Mouse (Mus musculus) thymus, adult 2 months (tissue): ENCODE data around the gene Chmp2a. TPM values are rescaled to one million over a fixed set of nuclear protein-coding genes. Genes with fewer than 3 reads are reported as not detected.

ENCODE experiments used
- DNase-seq: peaks from one replicate; pipeline ENCODE4 v3.0.0; 2021
- H3K27ac ChIP-seq: fragments of 200-500 bp; 2 replicates; pipeline ENCODE4 v1.5.1; 2012; ENCODE audit warnings: low read length, control low read depth; ENCODE audit not compliant: control insufficient read depth, insufficient read depth
- H3K27me3 ChIP-seq: fragments of 200-500 bp; 2 replicates; pipeline ENCODE4 v1.6.1; 2012; ENCODE audit warnings: mild to moderate bottlenecking, low read length, moderate library complexity, mixed read lengths; ENCODE audit not compliant: control insufficient read depth, insufficient read depth
- H3K36me3 ChIP-seq: fragments of 200-500 bp; 2 replicates; pipeline ENCODE4 v1.6.1; 2012; ENCODE audit warnings: mild to moderate bottlenecking, low read length, moderate library complexity; ENCODE audit not compliant: control insufficient read depth, insufficient read depth
- H3K4me1 ChIP-seq: fragments of 200-500 bp; replicated peaks from 2 replicates; pipeline ENCODE4 v1.6.1; 2012; ENCODE audit warnings: low read length; ENCODE audit not compliant: control insufficient read depth, insufficient read depth
- H3K4me3 ChIP-seq: fragments of 200-500 bp; 2 replicates; pipeline ENCODE4 v1.5.1; 2012; ENCODE audit warnings: mild to moderate bottlenecking, low read length, control low read depth, moderate library complexity; ENCODE audit not compliant: control insufficient read depth, insufficient read depth
- CTCF ChIP-seq: fragments of 200-500 bp; IDR thresholded peaks from 2 replicates; pipeline ENCODE4 v1.5.1; 2012; ENCODE audit warnings: mild to moderate bottlenecking, control low read depth, low read length, moderate library complexity, borderline replicate concordance; ENCODE audit not compliant: control insufficient read depth, poor library complexity, insufficient read depth; ENCODE audit errors: extremely low read depth
- POLR2A ChIP-seq: fragments of 200-500 bp; IDR thresholded peaks from 2 replicates; pipeline ENCODE4 v1.6.1; 2012; ENCODE audit warnings: mild to moderate bottlenecking, low read length, control low read depth, moderate library complexity; ENCODE audit not compliant: control insufficient read depth, poor library complexity, insufficient read depth; ENCODE audit errors: extremely low read depth
- WGBS: fragments of 180-500 bp; shearing (Covaris S2); methylation state at CpG from one replicate; pipeline ENCODE4 v1.1.7; 2018; 5-methylcytosine and 5-hydroxymethylcytosine counted together
- polyA plus RNA-seq: library from polyadenylated mRNA; depleted of rRNA; stranded (reverse); fragments of >200 nt; gene quantifications from 2 replicates; pipeline ENCODE4 v1.2.3, GENCODE M21; 2012

Gene Chmp2a
- polyA plus RNA-seq, 1 experiment, result 65.7 TPM

DNA sequence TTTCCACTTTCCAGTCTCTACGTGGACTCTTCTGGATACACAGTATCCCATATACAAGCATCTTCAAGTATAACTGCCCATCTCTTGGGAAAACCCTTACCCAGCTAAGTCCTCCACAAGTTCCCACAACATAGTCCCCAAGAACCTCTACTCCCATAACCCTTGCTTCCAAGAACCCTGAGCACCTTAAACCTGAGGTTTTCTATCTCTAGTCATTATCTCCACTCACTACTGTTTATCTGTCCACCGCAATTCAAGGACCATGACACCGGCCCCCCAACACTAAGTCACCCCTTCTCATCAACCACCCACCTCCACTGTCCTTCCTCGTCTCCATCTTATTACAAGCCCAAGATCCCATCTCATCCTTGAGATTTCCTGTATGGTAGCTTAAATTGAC lies 2.2 kb upstream of the Chmp2a start:
- Histone ChIP-seq H3K27me3 (no peaks in the 10 kb centered on the region), H3K4me1 (peaks cover 25% of the 10 kb centered on the region), H3K27ac (no peak overlapping the region), H3K36me3 (peaks cover 13% of the 10 kb centered on the region), H3K4me3 (peak overlapping the region; percentile 84; the same call in 1 of the 2 replicates)
- 35% methylated on average over 4 of the region's 4 CpGs for WGBS
- DNase-seq, result no peak
- TF ChIP-seq POLR2A (no peak), CTCF (no peak)

DNA sequence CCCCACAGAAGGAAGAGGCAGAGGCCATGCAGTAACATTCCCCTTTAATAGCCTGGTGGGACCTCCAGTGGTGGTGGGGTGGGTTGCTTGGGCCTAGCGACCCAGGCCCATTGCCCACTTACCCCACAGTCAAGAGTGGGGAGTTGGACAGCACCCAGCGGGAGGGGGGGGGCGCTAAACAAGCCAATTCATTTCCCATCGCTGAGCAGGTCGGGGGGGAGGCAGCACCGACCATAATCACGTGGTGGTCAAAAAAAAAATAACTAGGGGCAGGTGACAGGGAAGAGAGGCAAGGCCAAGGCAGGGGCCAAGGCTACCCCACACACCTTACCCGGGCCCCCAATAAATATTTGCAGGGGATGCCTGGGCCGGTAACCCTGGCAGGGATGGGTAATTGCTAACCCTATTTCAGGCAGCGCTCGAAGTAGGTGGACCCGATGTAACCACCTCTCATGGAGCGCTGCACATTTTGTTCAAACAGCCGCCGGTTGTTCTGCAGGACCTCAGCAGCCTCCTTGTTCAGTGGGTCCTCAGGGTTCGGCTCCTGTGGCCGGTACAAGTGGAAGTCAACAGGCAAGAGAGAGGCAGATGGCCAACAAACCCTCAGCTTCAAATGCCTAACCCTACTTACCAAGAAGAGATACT lies 726 bp upstream of the Chmp2a start:
- Histone ChIP-seq H3K27me3 (no peaks in the 10 kb centered on the region), H3K4me1 (peaks cover 25% of the 10 kb centered on the region), H3K27ac (no peak overlapping the region), H3K36me3 (peaks cover 26% of the 10 kb centered on the region), H3K4me3 (no peak overlapping the region)
- no peak for TF ChIP-seq POLR2A
- no peak for TF ChIP-seq CTCF
- 90% methylated on average over 17 of the region's 17 CpGs for WGBS
- DNase-seq, result no peak

GRCm38 (mm10) chr7:13033451-13034147 lies 1.0 kb downstream of the Chmp2a start:
- peak overlapping the region; percentile 60; the same call in 1 of the 2 replicates for H3K27ac ChIP-seq

DNA sequence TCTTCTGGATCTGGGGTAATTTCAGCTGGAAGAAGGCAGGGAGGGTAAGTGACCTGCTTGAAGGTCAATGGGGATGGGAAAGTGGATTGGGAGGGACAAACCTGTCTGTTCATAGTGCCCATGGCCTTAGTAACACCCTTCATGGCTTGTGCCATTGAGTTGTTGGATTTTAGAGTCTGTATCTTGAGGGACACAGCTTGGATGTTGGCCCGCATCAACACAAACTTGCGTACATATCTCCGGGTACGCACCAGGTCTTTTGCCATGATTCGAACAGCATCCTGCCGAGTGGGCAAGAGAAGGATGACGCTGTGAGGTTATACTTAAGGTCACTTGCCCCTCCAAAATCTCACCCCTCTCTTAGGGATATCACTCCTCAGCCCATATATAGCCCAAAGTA lies 2.1 kb downstream of the Chmp2a start:
- 97% methylated on average over 7 of the region's 7 CpGs for WGBS
- TF ChIP-seq POLR2A, result no peak
- TF ChIP-seq CTCF, result no peak
- peaks cover 54% of the 10 kb centered on the region for H3K36me3 ChIP-seq

More at GRCm38 (mm10) chr7:13033451-13034147, 1.0 kb downstream of the Chmp2a start:
- WGBS, result 51% methylated on average over 13 of the region's 13 CpGs
- DNase-seq, result no peak
- peaks cover 21% of the 10 kb centered on the region for H3K4me1 ChIP-seq
- H3K4me3 ChIP-seq, result no peak overlapping the region
- no peak for TF ChIP-seq CTCF
- no peak for TF ChIP-seq POLR2A
- peaks cover 43% of the 10 kb centered on the region for H3K36me3 ChIP-seq
- H3K27me3 ChIP-seq, result no peaks in the 10 kb centered on the region

DNA sequence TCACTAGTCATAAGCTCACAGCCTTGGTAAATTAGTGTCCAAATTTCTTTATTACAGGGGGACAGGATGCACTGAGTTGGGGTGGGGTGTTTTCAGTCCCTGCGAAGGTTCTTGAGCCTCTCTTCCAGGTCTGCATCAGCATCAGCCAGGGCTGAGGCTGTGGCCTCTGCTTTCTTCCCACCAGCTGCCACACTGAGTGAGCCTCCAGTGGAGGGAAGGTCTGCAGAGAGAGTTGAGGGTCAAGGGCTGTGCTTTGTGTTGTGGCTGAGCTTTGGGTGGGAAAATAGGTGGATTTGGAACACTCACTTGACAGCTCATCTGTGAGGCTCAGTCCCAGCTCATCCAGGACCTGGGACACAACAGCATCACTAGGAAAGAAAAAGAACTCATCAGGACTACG lies 2.6 kb downstream of the Chmp2a start:
- TF ChIP-seq POLR2A, result no peak
- TF ChIP-seq CTCF, result no peak
- no peak overlapping the region for H3K27ac ChIP-seq
- 90% methylated on average over 2 of the region's 2 CpGs for WGBS
- H3K36me3 ChIP-seq, result peaks cover 60% of the 10 kb centered on the region
- H3K4me1 ChIP-seq, result peaks cover 15% of the 10 kb centered on the region
- H3K4me3 ChIP-seq, result no peak overlapping the region
- H3K27me3 ChIP-seq, result no peaks in the 10 kb centered on the region
- DNase-seq, result no peak

More for the DNA sequence above, 2.1 kb downstream of the Chmp2a start:
- Histone ChIP-seq H3K27me3 (no peaks in the 10 kb centered on the region), H3K4me3 (no peak overlapping the region), H3K4me1 (peaks cover 19% of the 10 kb centered on the region), H3K27ac (no peak overlapping the region)
- no peak for DNase-seq

GRCm38 (mm10) chr7:13031069-13031468 lies 3.5 kb downstream of the Chmp2a start:
- no peak overlapping the region for H3K4me3 ChIP-seq
- no peaks in the 10 kb centered on the region for H3K27me3 ChIP-seq
- no peak overlapping the region for H3K27ac ChIP-seq
- WGBS, result 82% methylated on average over 5 of the region's 5 CpGs
- H3K36me3 ChIP-seq, result peaks cover 62% of the 10 kb centered on the region
- DNase-seq, result no peak
- peaks cover 16% of the 10 kb centered on the region for H3K4me1 ChIP-seq
- no peak for TF ChIP-seq CTCF
- TF ChIP-seq POLR2A, result no peak

DNA sequence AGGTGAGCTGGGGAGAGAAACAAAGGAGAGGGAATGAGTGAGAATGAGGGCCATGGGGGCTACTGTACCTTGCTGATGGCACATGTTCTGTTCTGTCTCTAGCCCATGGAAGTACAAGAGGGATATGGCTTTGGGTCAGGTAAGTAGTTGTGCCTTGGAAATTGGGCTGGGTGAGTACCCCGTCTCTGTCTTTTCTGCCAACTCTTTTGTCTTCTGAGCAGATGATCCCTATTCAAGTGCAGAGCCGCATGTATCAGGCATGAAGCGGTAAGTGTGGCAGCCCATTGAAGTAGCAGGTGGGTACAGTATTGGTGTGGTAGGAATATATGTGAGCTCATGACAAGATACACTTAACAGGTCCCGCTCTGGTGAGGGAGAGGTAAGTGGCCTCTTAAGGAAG lies 5.6 kb downstream of the Chmp2a start:
- no peak for DNase-seq
- WGBS, result over 99% methylated on average over 4 of the region's 4 CpGs
- no peaks in the 10 kb centered on the region for H3K27me3 ChIP-seq
- no peak overlapping the region for H3K27ac ChIP-seq
- peaks cover 17% of the 10 kb centered on the region for H3K4me1 ChIP-seq
- peaks cover 56% of the 10 kb centered on the region for H3K36me3 ChIP-seq
- TF ChIP-seq CTCF (no peak), POLR2A (no peak)
- no peak overlapping the region for H3K4me3 ChIP-seq
